Mouse (Mus musculus) heart, adult 2 months (tissue): ENCODE results near the gene Enpp1.

Experiments
- CTCF ChIP-seq: fragments of 200-600 bp; IDR thresholded peaks from 2 replicates; pipeline ENCODE4 v1.8.1; 2022; ENCODE audit warnings: antibody characterized with exemption, mild to moderate bottlenecking, moderate library complexity
- EP300 ChIP-seq: fragments of 200-500 bp; IDR thresholded peaks from 2 replicates; pipeline ENCODE4 v1.6.1; 2011; ENCODE audit warnings: low read depth, low read length, control low read depth; ENCODE audit not compliant: insufficient read depth

DNA sequence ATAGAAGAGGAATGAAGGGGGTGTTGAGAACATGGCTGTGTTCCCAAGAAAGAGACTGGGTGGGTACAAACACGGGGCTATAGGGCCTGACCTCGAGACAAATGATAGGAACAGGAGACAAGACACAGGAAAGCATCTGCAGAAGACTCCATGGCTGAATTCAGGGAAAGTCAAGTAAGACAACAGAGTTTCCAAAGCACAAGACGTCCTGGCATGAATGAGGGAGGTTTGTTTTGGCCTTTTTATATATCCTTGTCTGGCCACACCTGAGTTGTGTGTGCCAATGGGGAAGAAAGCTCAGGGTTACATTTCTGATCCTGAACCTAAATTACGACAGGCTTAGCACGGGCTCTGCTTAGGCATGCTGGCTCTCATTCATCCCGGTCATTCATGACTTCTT is 4.2 kb downstream of the Enpp1 start:
- TF ChIP-seq CTCF (no peak), EP300 (no peak)
